Mouse (Mus musculus): ENCODE results near the gene Micu2. TPM values are rescaled to one million over a fixed set of nuclear protein-coding genes. Genes with fewer than 3 reads are reported as not detected.

Micu2 gene
- polyA plus RNA-seq, 1 experiment from 2014 or later = 58.2 TPM

- 66% methylated on average over 4 of the region's 4 CpGs for WGBS
Measured at GRCm38 (mm10) chr14:57881793-57882192, 117.3 kb downstream of the Micu2 start.

DNA sequence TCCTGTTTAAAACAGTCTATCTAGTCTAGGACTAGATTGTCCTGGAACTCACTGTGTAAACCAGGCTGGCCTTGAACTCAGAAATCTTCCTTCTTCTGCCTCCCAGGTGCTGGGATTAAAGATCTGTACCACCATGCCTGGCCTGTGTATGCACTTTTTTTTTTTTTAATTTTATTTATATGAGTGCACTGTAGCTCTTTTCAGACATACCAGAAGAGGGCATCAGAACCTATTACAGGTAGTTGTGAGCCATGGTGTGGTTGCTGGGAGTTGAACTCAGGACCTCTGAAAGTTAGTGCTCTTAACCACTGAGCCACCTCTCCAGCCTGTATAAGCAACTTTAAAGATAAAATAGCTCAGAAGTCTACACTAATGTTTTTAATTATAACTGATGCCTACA is 118.0 kb downstream of the Micu2 start:
- no peak overlapping the region for H3K4me3 ChIP-seq
- no peak overlapping the region for H3K27ac ChIP-seq
- no peak for DNase-seq (ENCODE audit: extremely low spot score, low spot score)
- no peaks in the 10 kb centered on the region for H3K27me3 ChIP-seq (ENCODE audit: poor library complexity, severe bottlenecking)
- peaks cover 11% of the 10 kb centered on the region for H3K4me1 ChIP-seq
- H3K36me3 ChIP-seq (replicated peaks) = peaks cover 10% of the 10 kb centered on the region
- no peaks in the 10 kb centered on the region for H3K9me3 ChIP-seq

More at GRCm38 (mm10) chr14:57881793-57882192, 117.3 kb downstream of the Micu2 start:
- Histone ChIP-seq H3K4me1 (peaks cover 11% of the 10 kb centered on the region), H3K4me3 (no peak overlapping the region), H3K36me3 (replicated peaks) (peaks cover 14% of the 10 kb centered on the region), H3K27ac (no peak overlapping the region), H3K9me3 (no peaks in the 10 kb centered on the region), H3K27me3 (ENCODE audit: poor library complexity, severe bottlenecking) (no peaks in the 10 kb centered on the region)
- DNase-seq (ENCODE audit: extremely low spot score, low spot score) = no peak

GRCm38 (mm10) chr14:57877921-57878320 is 121.1 kb downstream of the Micu2 start:
- no peaks in the 10 kb centered on the region for H3K27me3 ChIP-seq (ENCODE audit: poor library complexity, severe bottlenecking)
- H3K9me3 ChIP-seq = no peaks in the 10 kb centered on the region
- no peak overlapping the region for H3K27ac ChIP-seq
- H3K36me3 ChIP-seq (replicated peaks) = peaks cover 19% of the 10 kb centered on the region
- peaks cover 4% of the 10 kb centered on the region; the same call in 1 of the 2 replicates for H3K4me1 ChIP-seq
- 91% methylated on average over 9 of the region's 9 CpGs for WGBS
- no peak overlapping the region for H3K4me3 ChIP-seq
- DNase-seq (ENCODE audit: extremely low spot score, low spot score) = no peak

- Histone ChIP-seq H3K4me1 (no peaks in the 10 kb centered on the region), H3K27ac (no peak overlapping the region), H3K36me3 (replicated peaks) (peaks cover 74% of the 10 kb centered on the region), H3K27me3 (ENCODE audit: poor library complexity, severe bottlenecking) (no peaks in the 10 kb centered on the region), H3K9me3 (no peaks in the 10 kb centered on the region), H3K4me3 (no peak overlapping the region)
- no peak for DNase-seq (ENCODE audit: extremely low spot score, low spot score)
- 95% methylated on average over 3 of the region's 3 CpGs for WGBS
Measured at GRCm38 (mm10) chr14:57866676-57867276, 132.3 kb downstream of the Micu2 start.

Other genes starting within 250 kb of the Micu2 start
- gene Lats2, start 240.9 kb downstream of the Micu2 start, polyA plus RNA-seq (2016; fragmentation: Nextera tagmentation; extraction: Ambion mirVana) = 13.8 and 15.6 TPM in 2 replicates
- gene Sap18, start 201.1 kb downstream of the Micu2 start, polyA plus RNA-seq (2016; fragmentation: Nextera tagmentation; extraction: Ambion mirVana) = 31.1 and 32.3 TPM in 2 replicates
- 67.6 and 69.4 TPM in 2 replicates for gene Ska3, start 173.1 kb downstream of the Micu2 start, polyA plus RNA-seq (2016; fragmentation: Nextera tagmentation; extraction: Ambion mirVana)
- 148 and 159 TPM in 2 replicates for gene Mrpl57, start 173.0 kb downstream of the Micu2 start, polyA plus RNA-seq (2016; fragmentation: Nextera tagmentation; extraction: Ambion mirVana)
- 50.3 and 54.2 TPM in 2 replicates for gene Zdhhc20, start 109.0 kb downstream of the Micu2 start, polyA plus RNA-seq (2016; fragmentation: Nextera tagmentation; extraction: Ambion mirVana)
- gene Fgf9, start 71.3 kb upstream of the Micu2 start, polyA plus RNA-seq (2016; fragmentation: Nextera tagmentation; extraction: Ambion mirVana) = 2.1 and 3.4 TPM in 2 replicates